Mouse (Mus musculus) forebrain, embryonic 13.5 days (tissue): ENCODE data around the gene Noc4l. TPM values are rescaled to one million over a fixed set of nuclear protein-coding genes. Genes with fewer than 3 reads are reported as not detected.

Experiments used
- ATAC-seq: fragments of 200-750 bp; cut with Nextera tagmentation; 2 replicates; pipeline ENCODE4 v1.8.0; 2017
- H3K27ac ChIP-seq: fragments of 300-500 bp; sonication (generic); 2 replicates; pipeline ENCODE4 v1.5.1; 2015; ENCODE audit warnings: inconsistent platforms, mild to moderate bottlenecking, moderate library complexity
- H3K27me3 ChIP-seq: fragments of 300-500 bp; sonication (generic); 2 replicates; pipeline ENCODE4 v1.6.1; 2015; ENCODE audit warnings: mild to moderate bottlenecking, inconsistent platforms
- H3K36me3 ChIP-seq: fragments of 300-500 bp; sonication (generic); 2 replicates; pipeline ENCODE4 v1.6.1; 2015; ENCODE audit warnings: mild to moderate bottlenecking, inconsistent platforms; ENCODE audit not compliant: poor library complexity, severe bottlenecking
- H3K4me1 ChIP-seq: fragments of 300-500 bp; sonication (generic); 2 replicates; pipeline ENCODE4 v1.6.1; 2015; ENCODE audit warnings: inconsistent platforms
- H3K4me2 ChIP-seq: fragments of 300-500 bp; sonication (generic); 2 replicates; pipeline ENCODE4 v1.6.1; 2015; ENCODE audit warnings: inconsistent platforms, mild to moderate bottlenecking, moderate library complexity
- H3K4me3 ChIP-seq: fragments of 300-500 bp; sonication (generic); 2 replicates; pipeline ENCODE4 v1.5.1; 2015; ENCODE audit warnings: mild to moderate bottlenecking, inconsistent platforms
- H3K9ac ChIP-seq: fragments of 300-500 bp; sonication (generic); 2 replicates; pipeline ENCODE4 v1.6.1; 2015; ENCODE audit warnings: mild to moderate bottlenecking, inconsistent platforms
- H3K9me3 ChIP-seq: fragments of 300-500 bp; sonication (generic); replicated peaks from 2 replicates; pipeline ENCODE4 v1.6.1; 2016; ENCODE audit warnings: inconsistent platforms
- WGBS: fragments of 180-500 bp; shearing (Covaris S2); methylation state at CpG from one replicate; pipeline ENCODE4 v1.1.7; 2015; 5-methylcytosine and 5-hydroxymethylcytosine counted together
- polyA plus RNA-seq: library from polyadenylated mRNA; unstranded; fragments of >200 nt; fragmentation: Nextera tagmentation; extraction: Ambion mirVana; gene quantifications from 2 replicates; pipeline ENCODE4 v1.2.1, GENCODE M21; 2015

Gene Noc4l
- polyA plus RNA-seq, result 47.2 and 57.8 TPM in 2 replicates

DNA sequence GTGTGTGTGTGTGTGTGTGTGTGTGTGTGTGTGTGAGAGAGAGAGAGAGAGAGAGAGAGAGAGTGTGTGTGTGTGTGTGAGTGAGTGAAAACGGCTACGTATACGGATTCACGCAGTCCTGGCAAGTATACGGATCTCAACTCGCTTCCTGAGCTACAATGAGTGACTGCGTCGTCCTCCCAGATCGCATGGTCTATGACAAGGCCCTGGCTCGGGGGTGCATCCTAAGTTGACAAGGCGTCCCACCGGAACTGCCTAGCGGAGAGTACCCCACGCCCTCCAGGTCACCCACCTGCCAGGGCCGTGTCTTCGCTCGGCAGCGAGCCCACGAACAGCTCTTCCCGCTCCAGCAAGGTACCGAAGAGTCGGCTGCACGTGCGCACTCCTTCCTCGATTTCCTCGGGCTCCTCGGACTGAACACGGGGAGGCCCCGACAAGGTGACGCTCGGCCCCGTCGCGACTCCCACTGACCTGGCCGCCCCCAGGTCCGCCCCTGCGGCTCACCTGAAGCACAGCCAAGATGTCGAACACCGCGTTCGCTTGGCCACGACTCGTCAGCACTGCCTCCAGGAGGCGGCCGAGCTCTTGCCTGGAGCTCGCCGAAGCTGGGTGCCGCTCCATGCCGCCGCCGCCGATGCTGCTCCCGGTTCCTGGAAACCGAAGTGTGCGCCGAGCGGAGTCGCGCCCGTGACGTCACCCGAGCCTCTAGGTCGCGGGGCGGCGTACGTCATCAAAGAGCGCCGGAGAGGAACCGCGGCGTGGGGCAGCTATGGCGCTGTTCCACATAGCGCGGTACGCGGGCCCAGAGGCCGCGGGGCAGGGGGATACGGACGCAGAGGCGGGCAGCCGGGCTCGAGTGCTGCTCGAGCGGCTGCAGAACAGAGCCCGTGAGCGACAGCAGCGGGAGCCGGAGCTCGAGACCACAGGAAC, at the start of gene Noc4l, which contains the start of gene Ddx51:
Gene Noc4l, minus strand, starts transcription at position 699 of the 930 bp plus-strand sequence.
Gene Ddx51, plus strand, starts transcription at position 733 of the 930 bp plus-strand sequence.
- peaks cover 74% of the 10 kb centered on the region for H3K36me3 ChIP-seq
- no peaks in the 10 kb centered on the region for H3K27me3 ChIP-seq
- H3K4me3 ChIP-seq, result peak within 1 kb of the TSS; percentile 98
- H3K9me3 ChIP-seq, result no peaks in the 10 kb centered on the region
- H3K4me2 ChIP-seq, result peak within 1 kb of the TSS; percentile 91
- 1% methylated on average over 91 of the region's 91 CpGs for WGBS
- ATAC-seq, result peak; percentile 88
- peaks cover 18% of the 10 kb centered on the region for H3K4me1 ChIP-seq
- no peak within 1 kb of the TSS for H3K27ac ChIP-seq
- peak within 1 kb of the TSS; percentile 85 for H3K9ac ChIP-seq

DNA sequence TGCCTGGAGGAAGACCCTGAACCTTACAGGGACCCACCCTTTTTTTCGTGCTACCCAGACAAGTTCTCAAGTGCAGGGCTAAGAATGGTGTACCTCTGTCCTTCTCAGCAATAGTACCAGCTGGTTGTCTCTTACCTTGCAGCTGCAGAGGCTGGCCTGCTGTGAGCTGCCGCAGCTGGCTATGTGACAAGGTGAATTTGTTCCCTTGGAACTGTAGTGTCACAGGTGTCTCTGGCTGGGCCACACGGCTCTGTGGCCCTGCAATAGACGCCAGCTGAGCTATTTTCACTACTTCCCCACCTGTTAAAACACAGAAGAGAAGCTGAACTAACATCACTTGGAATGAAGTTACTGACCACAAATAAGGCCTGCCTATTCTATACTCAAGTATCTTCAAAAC, 45.4 kb upstream of the Noc4l start:
- no peak overlapping the region for H3K27ac ChIP-seq
- H3K4me1 ChIP-seq, result no peaks in the 10 kb centered on the region
- H3K36me3 ChIP-seq, result peaks cover 95% of the 10 kb centered on the region
- no peaks in the 10 kb centered on the region for H3K27me3 ChIP-seq
- H3K4me3 ChIP-seq, result no peak overlapping the region
- no peaks in the 10 kb centered on the region for H3K9me3 ChIP-seq
- ATAC-seq, result no peak
- H3K4me2 ChIP-seq, result no peak overlapping the region
- WGBS, result 90% methylated on average over 4 of the region's 4 CpGs
- no peak overlapping the region for H3K9ac ChIP-seq

DNA sequence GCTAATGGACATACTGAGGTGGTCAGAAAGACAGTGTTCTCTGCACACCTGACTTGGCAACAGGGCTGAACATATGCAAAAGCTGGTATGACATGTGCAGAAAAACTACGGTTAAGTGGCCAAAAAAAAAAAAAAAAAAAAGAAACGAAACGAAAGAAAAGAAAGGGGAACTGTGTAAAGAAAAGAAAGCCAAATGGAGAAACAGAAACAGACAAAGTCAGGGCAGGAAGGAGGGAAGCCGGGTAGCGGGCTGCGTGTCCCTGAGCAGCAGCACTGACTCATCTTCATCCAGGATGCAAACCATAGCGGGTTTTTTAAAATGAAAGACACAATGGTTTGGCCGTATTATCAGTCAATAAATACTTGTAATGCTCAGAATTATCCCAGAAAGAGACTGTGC, 28.8 kb upstream of the Noc4l start:
- Histone ChIP-seq H3K4me2 (no peak overlapping the region), H3K27ac (no peak overlapping the region), H3K27me3 (no peaks in the 10 kb centered on the region), H3K36me3 (peaks cover 95% of the 10 kb centered on the region), H3K9me3 (no peaks in the 10 kb centered on the region), H3K4me1 (no peaks in the 10 kb centered on the region), H3K9ac (no peak overlapping the region), H3K4me3 (no peak overlapping the region)
- ATAC-seq, result no peak
- WGBS, result 89% methylated on average over 8 of the region's 8 CpGs

DNA sequence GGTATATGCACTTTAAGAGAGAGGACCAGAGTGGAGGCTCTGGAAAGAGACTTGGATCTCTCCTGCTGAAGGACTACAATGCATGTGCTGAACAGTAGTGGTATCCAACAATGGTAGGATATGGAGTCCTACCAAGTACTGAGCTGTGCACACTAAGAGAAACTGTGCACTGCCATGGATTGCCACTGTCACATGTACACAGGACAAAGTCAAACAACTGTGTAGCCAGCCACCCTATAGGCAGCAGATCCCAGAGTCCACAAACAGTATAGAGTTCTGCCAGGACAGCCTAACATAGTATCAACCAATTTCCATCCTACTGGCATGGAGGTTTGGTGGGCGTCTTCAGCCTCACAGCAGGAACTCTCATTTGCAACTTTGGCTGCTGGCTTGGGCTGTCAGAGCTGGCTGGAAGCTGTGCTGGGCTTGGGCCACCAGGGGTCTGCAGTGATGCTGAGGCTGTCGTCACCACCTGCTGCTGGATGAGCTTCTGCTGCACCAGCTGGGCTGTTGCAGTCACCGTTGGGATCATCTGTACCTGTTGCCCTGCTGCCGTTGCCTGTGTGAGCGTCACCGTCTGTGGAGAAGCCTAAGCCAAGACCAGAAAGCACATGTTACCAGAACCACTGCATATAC, 12.4 kb upstream of the Noc4l start:
- WGBS, result 74% methylated on average over 6 of the region's 6 CpGs
- Histone ChIP-seq H3K4me2 (no peak overlapping the region), H3K36me3 (peaks cover 94% of the 10 kb centered on the region), H3K27me3 (no peaks in the 10 kb centered on the region), H3K27ac (no peak overlapping the region), H3K4me1 (no peaks in the 10 kb centered on the region), H3K9ac (no peak overlapping the region), H3K9me3 (no peaks in the 10 kb centered on the region), H3K4me3 (no peak overlapping the region)
- no peak for ATAC-seq

DNA sequence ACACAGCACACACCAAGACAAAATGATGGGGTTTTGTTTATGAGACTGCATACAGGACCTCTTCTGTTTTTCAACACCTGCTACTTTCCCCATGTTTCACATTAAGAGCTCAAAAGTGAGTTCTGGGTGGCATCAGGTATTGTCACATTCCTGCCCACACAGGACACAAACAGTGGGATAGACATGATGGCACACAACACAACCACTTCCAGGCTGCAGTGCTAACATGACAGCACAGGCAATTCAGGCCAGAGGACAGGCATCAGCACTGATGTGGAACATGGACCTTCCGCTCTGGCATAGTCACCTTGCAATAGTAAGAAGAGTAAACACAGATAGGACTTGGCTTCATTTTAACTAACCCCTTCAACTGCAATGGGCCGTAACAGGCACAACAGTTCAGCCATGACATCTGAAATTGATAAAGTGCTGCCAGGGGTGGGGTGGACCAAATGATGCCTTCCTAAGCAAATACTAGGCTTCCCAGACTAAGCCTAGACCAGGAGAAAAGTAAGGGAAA, 11.6 kb upstream of the Noc4l start:
- peaks cover 93% of the 10 kb centered on the region for H3K36me3 ChIP-seq

DNA sequence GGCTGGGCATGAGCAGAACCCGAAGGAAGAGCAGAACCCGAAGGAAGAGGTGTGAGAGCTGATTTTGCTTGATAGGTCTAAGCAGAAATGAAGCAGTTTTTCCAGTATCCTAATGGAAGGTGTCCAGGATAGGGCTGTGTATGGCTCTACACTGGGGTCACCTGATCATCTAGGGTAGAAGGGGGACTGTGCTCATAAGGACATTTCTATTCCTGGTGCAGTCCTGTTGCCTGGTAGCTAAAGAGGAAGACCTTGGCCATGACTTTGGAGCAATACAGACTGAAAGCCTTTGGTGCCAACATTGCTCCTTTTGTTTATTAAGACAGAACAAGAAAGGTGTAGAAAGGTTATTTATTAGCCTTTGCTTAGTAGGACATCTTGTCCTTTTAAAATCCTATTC, 10.8 kb upstream of the Noc4l start:
- no peaks in the 10 kb centered on the region for H3K9me3 ChIP-seq
- H3K4me1 ChIP-seq, result no peaks in the 10 kb centered on the region
- H3K4me2 ChIP-seq, result no peak overlapping the region
- no peak overlapping the region for H3K9ac ChIP-seq
- ATAC-seq, result no peak
- WGBS, result 94% methylated on average over 2 of the region's 2 CpGs
- H3K36me3 ChIP-seq, result peaks cover 93% of the 10 kb centered on the region
- no peak overlapping the region for H3K4me3 ChIP-seq
- no peaks in the 10 kb centered on the region for H3K27me3 ChIP-seq
- no peak overlapping the region for H3K27ac ChIP-seq

More for the DNA sequence above, 11.6 kb upstream of the Noc4l start:
- no peaks in the 10 kb centered on the region for H3K9me3 ChIP-seq
- no peaks in the 10 kb centered on the region for H3K27me3 ChIP-seq
- no peaks in the 10 kb centered on the region for H3K4me1 ChIP-seq
- WGBS, result 97% methylated on average over 2 of the region's 2 CpGs
- H3K9ac ChIP-seq, result no peak overlapping the region
- no peak overlapping the region for H3K4me3 ChIP-seq
- no peak overlapping the region for H3K27ac ChIP-seq
- ATAC-seq, result no peak
- H3K4me2 ChIP-seq, result no peak overlapping the region

DNA sequence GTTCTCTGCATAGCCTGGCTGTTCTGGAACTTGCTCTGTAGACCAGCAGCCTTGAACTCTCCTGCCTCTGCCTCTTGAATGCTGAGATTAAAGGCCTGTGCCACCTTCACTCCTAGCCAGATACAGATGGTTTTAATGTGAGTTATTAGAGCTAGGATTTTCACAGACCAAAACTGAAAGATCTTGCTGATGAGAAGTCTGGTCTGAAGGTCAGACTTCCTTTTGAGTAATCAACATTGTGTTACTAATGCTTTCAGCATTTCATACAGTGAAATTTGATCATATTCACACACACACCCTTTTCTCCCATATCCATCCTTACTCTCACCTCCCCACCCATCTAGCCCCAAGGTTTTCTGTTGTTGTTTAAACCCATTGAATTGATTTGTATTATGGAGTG, 6.5 kb upstream of the Noc4l start:
- Histone ChIP-seq H3K4me3 (no peak overlapping the region), H3K36me3 (peaks cover 93% of the 10 kb centered on the region), H3K27me3 (no peaks in the 10 kb centered on the region)

DNA sequence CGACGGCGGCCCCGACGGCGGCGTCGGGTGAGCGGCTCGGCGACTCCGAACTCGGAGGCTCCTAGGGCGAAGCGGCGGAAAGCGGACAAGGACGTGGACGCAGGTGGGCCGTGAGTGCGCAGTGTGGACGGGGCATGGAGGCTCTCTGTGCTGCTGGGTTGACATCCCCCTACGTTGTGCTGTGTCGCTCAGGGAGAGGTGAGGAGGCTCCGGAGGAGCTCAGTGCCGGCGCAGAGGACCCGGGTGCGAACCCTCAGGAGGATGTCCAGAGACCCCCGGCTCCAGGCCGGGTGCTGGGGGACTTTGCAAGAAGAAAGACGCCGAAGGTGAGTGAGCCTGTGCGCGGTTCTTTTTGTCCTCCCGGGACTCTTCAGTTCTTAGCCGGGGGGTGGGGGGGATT, 469 bp upstream of the Noc4l start:
- H3K9me3 ChIP-seq, result no peaks in the 10 kb centered on the region
- no peaks in the 10 kb centered on the region for H3K27me3 ChIP-seq
- H3K4me3 ChIP-seq, result peak overlapping the region; percentile 98
- under 1% methylated on average over 37 of the region's 37 CpGs for WGBS
- peak overlapping the region; percentile 91 for H3K4me2 ChIP-seq
- H3K36me3 ChIP-seq, result peaks cover 74% of the 10 kb centered on the region
- peak; percentile 52 for ATAC-seq
- H3K9ac ChIP-seq, result peak overlapping the region; percentile 85
- H3K27ac ChIP-seq, result no peak overlapping the region
- H3K4me1 ChIP-seq, result peaks cover 18% of the 10 kb centered on the region

More for the DNA sequence above, 6.5 kb upstream of the Noc4l start:
- H3K9ac ChIP-seq, result no peak overlapping the region
- H3K4me1 ChIP-seq, result no peaks in the 10 kb centered on the region; the same call in 1 of the 2 replicates
- no peak for ATAC-seq
- no peak overlapping the region for H3K4me2 ChIP-seq
- no peaks in the 10 kb centered on the region for H3K9me3 ChIP-seq
- H3K27ac ChIP-seq, result no peak overlapping the region

DNA sequence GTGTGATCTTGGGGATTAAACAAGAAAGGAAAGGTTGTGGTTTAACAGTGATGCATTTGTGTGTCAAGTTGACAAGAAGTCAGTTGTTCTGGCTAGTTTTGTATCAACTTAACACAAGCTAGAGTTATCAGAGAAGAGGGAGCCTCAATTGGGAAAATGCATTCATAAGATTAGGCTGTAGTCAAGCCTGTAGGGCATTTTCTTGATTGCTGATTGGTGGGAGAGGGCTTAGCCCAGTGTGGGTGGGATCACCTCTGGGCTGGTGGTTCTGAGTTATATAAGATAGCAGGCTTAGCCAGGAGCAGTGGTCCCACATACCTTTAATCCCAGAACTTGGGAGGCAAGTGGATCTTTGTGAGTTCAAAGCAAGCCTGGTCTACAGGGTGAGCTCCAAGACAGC, 6.8 kb downstream of the Noc4l start:
- peaks cover 65% of the 10 kb centered on the region for H3K36me3 ChIP-seq
- ATAC-seq, result no peak

DNA sequence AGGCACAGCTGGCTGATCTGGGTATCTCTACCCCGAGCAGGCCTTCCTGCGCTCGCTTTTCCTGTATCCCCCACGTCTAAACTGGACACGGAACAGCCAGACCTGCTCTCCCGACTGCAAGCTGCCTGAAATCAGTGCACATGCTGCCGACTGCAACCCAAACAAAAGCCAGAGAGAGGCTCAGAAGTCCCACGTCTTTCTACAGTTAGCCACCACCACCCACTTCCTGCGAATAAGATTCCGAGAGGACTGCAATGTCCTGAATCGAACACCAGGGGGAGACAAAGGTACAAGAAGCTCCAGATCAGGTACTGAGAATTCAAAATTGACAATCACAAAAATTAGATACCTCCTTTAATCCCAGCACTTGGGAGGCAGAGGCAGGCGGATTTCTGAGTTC, 13.8 kb downstream of the Noc4l start:
- H3K4me2 ChIP-seq, result no peak overlapping the region
- ATAC-seq, result no peak
- no peak overlapping the region for H3K4me3 ChIP-seq
- H3K27ac ChIP-seq, result no peak overlapping the region
- H3K4me1 ChIP-seq, result no peaks in the 10 kb centered on the region
- no peak overlapping the region for H3K9ac ChIP-seq
- H3K9me3 ChIP-seq, result no peaks in the 10 kb centered on the region
- no peaks in the 10 kb centered on the region for H3K36me3 ChIP-seq
- H3K27me3 ChIP-seq, result no peaks in the 10 kb centered on the region
- WGBS, result 26% methylated on average over 12 of the region's 12 CpGs

More for the DNA sequence above, 6.8 kb downstream of the Noc4l start:
- Histone ChIP-seq H3K4me1 (no peaks in the 10 kb centered on the region), H3K27ac (no peak overlapping the region), H3K9me3 (no peaks in the 10 kb centered on the region), H3K4me2 (no peak overlapping the region), H3K4me3 (no peak overlapping the region), H3K27me3 (no peaks in the 10 kb centered on the region), H3K9ac (no peak overlapping the region)

DNA sequence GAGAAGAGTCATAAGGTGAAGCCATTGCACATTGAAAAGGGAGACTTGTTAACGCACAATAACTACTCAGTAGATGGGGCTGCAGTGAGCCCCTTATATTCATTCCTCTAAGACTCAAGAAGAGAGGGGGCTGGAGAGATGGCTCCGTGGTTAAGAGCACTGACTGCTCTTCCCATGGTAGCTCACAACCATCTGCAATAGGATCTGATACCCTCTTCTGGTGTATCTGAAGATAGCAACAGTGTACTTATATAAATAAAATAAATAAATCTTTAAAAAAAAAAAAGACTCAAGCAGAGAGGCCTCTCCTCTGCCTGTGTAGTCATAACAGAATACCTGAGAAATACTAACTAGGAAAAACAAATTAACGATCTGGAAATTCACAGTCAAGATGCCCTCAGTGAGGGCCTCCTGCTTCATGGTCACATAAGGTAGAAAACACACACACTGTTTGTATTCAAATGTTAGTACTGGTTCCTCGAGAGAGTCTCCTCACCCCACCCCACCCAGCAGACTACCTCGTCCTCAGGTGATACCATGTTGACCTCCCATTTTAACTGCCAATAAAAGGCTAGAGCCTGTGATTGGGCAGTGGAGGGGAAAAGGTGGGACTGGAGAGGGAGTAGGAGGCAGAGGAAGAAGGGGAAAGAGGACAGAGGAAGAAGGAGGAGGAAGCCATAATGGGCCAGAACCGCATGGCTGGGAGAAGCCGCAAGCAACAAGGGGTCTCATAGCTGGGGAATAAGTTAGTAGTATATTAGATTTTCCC, 14.7 kb downstream of the Noc4l start:
- WGBS, result 83% methylated on average over 7 of the region's 7 CpGs
- Histone ChIP-seq H3K4me2 (no peak overlapping the region), H3K9ac (no peak overlapping the region), H3K27ac (no peak overlapping the region), H3K36me3 (no peaks in the 10 kb centered on the region), H3K27me3 (no peaks in the 10 kb centered on the region), H3K4me1 (no peaks in the 10 kb centered on the region), H3K9me3 (no peaks in the 10 kb centered on the region), H3K4me3 (no peak overlapping the region)
- no peak for ATAC-seq
